Comparison of ENCODE assay signal across 7 mouse cellular contexts in the genomic region with DNA sequence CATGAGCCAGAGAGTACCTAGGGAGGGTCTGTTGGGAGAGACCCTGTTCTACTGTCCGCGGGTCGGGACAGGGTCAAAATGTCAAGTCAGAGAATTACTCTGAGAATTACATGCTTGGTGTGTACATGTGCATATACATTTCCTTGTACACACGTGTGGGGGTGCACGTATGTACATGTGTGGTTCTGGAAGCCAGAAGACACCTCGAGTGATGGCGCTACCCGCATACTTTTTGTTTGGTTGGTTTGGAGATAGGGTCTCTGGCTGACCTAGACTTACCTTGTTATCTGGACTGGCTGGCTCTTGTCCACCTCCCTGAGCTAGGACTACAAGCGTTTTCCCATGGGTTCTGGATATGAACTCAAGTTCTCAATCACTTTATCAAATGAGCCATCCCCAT. TPM values are rescaled to one million over a fixed set of nuclear protein-coding genes. Genes with fewer than 3 reads are reported as not detected.
A peak's percentile ranks its signal among the peaks of the same experiment; 100 is the strongest.
DNase-seq lines count a peak whose midpoint lies in the region; ATAC-seq and TF ChIP-seq lines count a peak whose summit lies in the region.

No protein-coding gene starts in this region.

- H3K27me3 ChIP-seq in lung, embryonic 15.5 days: no peaks in the 10 kb centered on the region
- no peaks in the 10 kb centered on the region for H3K27me3 ChIP-seq in forebrain, embryonic 11.5 days (ENCODE audit: control insufficient read depth, insufficient read depth, low read length)
- H3K27me3 ChIP-seq in limb, embryonic 12.5 days: peaks cover 72% of the 10 kb centered on the region

- intact Hi-C loops in left cerebral cortex, postnatal 4 days (cut with DNase I): no loop called here

- no peaks in the 10 kb centered on the region for H3K9me3 ChIP-seq in lung, embryonic 15.5 days
- H3K9me3 ChIP-seq in forebrain, embryonic 11.5 days (ENCODE audit: control insufficient read depth, low read length): no peaks in the 10 kb centered on the region
- H3K9me3 ChIP-seq in limb, embryonic 12.5 days: no peaks in the 10 kb centered on the region

- TF ChIP-seq CTCF in olfactory bulb, adult 2 months (IDR thresholded peaks at IDR 0.05; ENCODE audit: insufficient read depth, low read depth, low read length): no peak

- H3K4me1 ChIP-seq in lung, embryonic 15.5 days: peaks cover 11% of the 10 kb centered on the region
- peaks cover 3% of the 10 kb centered on the region; the same call in 1 of the 2 replicates for H3K4me1 ChIP-seq in forebrain, embryonic 11.5 days (replicated peaks; ENCODE audit: control insufficient read depth, insufficient read depth, low read length)
- peaks cover 12% of the 10 kb centered on the region for H3K4me1 ChIP-seq in limb, embryonic 12.5 days (replicated peaks)
- peaks cover 21% of the 10 kb centered on the region for H3K4me1 ChIP-seq in olfactory bulb, adult 2 months (ENCODE audit: control insufficient read depth, insufficient read depth, low read length)

- peak overlapping the region; percentile 99 for H3K4me2 ChIP-seq in lung, embryonic 15.5 days
- H3K4me2 ChIP-seq in forebrain, embryonic 11.5 days (ENCODE audit: low read depth, low read length, severe bottlenecking): peak overlapping the region; percentile 99
- peak overlapping the region; percentile 99 for H3K4me2 ChIP-seq in limb, embryonic 12.5 days

- ATAC-seq in lung, embryonic 15.5 days (ENCODE audit: borderline replicate concordance, extremely low read depth, low FRiP score, low TSS enrichment): peak; percentile 12; the same call in 1 of the 2 replicates
- no peak for ATAC-seq in forebrain, embryonic 11.5 days (replicated peaks; ENCODE audit: low FRiP score)
- ATAC-seq in limb, embryonic 12.5 days (ENCODE audit: insufficient number of reproducible peaks, insufficient read depth, low FRiP score, low TSS enrichment, low read depth): no peak; the same call in 1 of the 2 replicates

- no peak for TF ChIP-seq POLR2A in olfactory bulb, adult 2 months (IDR thresholded peaks at IDR 0.05; ENCODE audit: insufficient read depth, low read depth, low read length)

- 78% methylated on average over 9 of the region's 9 CpGs for WGBS in lung, embryonic 15.5 days
- WGBS in forebrain, embryonic 11.5 days: 77% methylated on average over 9 of the region's 9 CpGs
- 81% methylated on average over 9 of the region's 9 CpGs for WGBS in limb, embryonic 12.5 days
- WGBS in olfactory bulb, adult 2 months: 77% methylated on average over 9 of the region's 9 CpGs

- peak overlapping the region; percentile 89 for H3K4me3 ChIP-seq in lung, embryonic 15.5 days
- peak overlapping the region; percentile 80 for H3K4me3 ChIP-seq in forebrain, embryonic 11.5 days (ENCODE audit: low read depth, low read length)
- peak overlapping the region; percentile 91 for H3K4me3 ChIP-seq in limb, embryonic 12.5 days (replicated peaks)
- H3K4me3 ChIP-seq in olfactory bulb, adult 2 months (ENCODE audit: insufficient read depth, low read depth, low read length): peak overlapping the region; percentile 68

- H3K27ac ChIP-seq in lung, embryonic 15.5 days: no peak overlapping the region
- no peak overlapping the region for H3K27ac ChIP-seq in forebrain, embryonic 11.5 days (ENCODE audit: low read depth, low read length)
- H3K27ac ChIP-seq in limb, embryonic 12.5 days: no peak overlapping the region
- peak overlapping the region; percentile 79 for H3K27ac ChIP-seq in olfactory bulb, adult 2 months (ENCODE audit: insufficient read depth, low read depth, low read length)

- DNase-seq in lung, postnatal 36 days: no peak
- no peak for DNase-seq in forebrain, embryonic 11.5 days (ENCODE audit: low spot score)
- no peak for DNase-seq in left cerebral cortex, postnatal 4 days
- no peak for DNase-seq in layer of hippocampus, postnatal 36 days

- H3K36me3 ChIP-seq in lung, embryonic 15.5 days: no peaks in the 10 kb centered on the region
- H3K36me3 ChIP-seq in forebrain, embryonic 11.5 days (ENCODE audit: control insufficient read depth, insufficient read depth, low read length): no peaks in the 10 kb centered on the region
- H3K36me3 ChIP-seq in limb, embryonic 12.5 days: no peaks in the 10 kb centered on the region

- peak overlapping the region; percentile 85; the same call in 1 of the 2 replicates for H3K9ac ChIP-seq in lung, embryonic 15.5 days
- H3K9ac ChIP-seq in forebrain, embryonic 11.5 days (ENCODE audit: low read length): peak overlapping the region; percentile 86
- peak overlapping the region; percentile 90 for H3K9ac ChIP-seq in limb, embryonic 12.5 days (replicated peaks)

RNA-seq across cellular contexts. Expression of a gene that starts 0.6 kb away (rescaled TPM):
- polyA plus RNA-seq in lung, embryonic 15.5 days (2015; fragmentation: Nextera tagmentation; extraction: Ambion mirVana): 14.8 and 15.8 TPM in 2 replicates
- 12.0 and 13.5 TPM in 2 replicates for polyA plus RNA-seq in forebrain, embryonic 11.5 days (2014; fragmentation: Nextera tagmentation; extraction: Ambion mirVana)
- polyA plus RNA-seq in limb, embryonic 12.5 days (2016; fragmentation: Nextera tagmentation; extraction: Ambion mirVana): 9.3 and 10.5 TPM in 2 replicates
- not detected in 2 replicates for polyA plus RNA-seq in olfactory bulb, adult 2 months (2012; ENCODE audit: insufficient read depth, insufficient read length, low replicate concordance, missing spikeins)
- 10 to 100 TPM; 19.3 to 21.5 TPM for total RNA-seq in left cerebral cortex, postnatal 4 days (2021)
- 10 to 100 TPM; 26.5 to 28.6 TPM for total RNA-seq in layer of hippocampus, postnatal 36 days (2021)

RNA-seq across cellular contexts. Expression of a gene that starts 39.8 kb away (rescaled TPM):
- polyA plus RNA-seq in lung, embryonic 15.5 days (2015; fragmentation: Nextera tagmentation; extraction: Ambion mirVana): 1.0 and 1.7 TPM in 2 replicates
- 0.09 TPM in 1 of 2 replicates, not detected in the other for polyA plus RNA-seq in forebrain, embryonic 11.5 days (2014; fragmentation: Nextera tagmentation; extraction: Ambion mirVana)
- polyA plus RNA-seq in limb, embryonic 12.5 days (2016; fragmentation: Nextera tagmentation; extraction: Ambion mirVana): 0.40 and 0.58 TPM in 2 replicates
- not detected in 2 replicates for polyA plus RNA-seq in olfactory bulb, adult 2 months (2012; ENCODE audit: insufficient read depth, insufficient read length, low replicate concordance, missing spikeins)
- under 1 TPM in 1 of 2 experiments, not detected in 1; 0.30 TPM for total RNA-seq in left cerebral cortex, postnatal 4 days (2021)
- under 1 TPM in 1 of 2 experiments, not detected in 1; 0.56 TPM for total RNA-seq in layer of hippocampus, postnatal 36 days (2021)

RNA-seq across cellular contexts. Expression of a gene that starts 49.8 kb away (rescaled TPM):
- 332 and 337 TPM in 2 replicates for polyA plus RNA-seq in lung, embryonic 15.5 days (2015; fragmentation: Nextera tagmentation; extraction: Ambion mirVana)
- polyA plus RNA-seq in forebrain, embryonic 11.5 days (2014; fragmentation: Nextera tagmentation; extraction: Ambion mirVana): 301 and 310 TPM in 2 replicates
- 293 and 299 TPM in 2 replicates for polyA plus RNA-seq in limb, embryonic 12.5 days (2016; fragmentation: Nextera tagmentation; extraction: Ambion mirVana)
- polyA plus RNA-seq in olfactory bulb, adult 2 months (2012; ENCODE audit: insufficient read depth, insufficient read length, low replicate concordance, missing spikeins): not detected in 2 replicates
- 100 to 1,000 TPM; 443 to 507 TPM for total RNA-seq in left cerebral cortex, postnatal 4 days (2021)
- 100 to 1,000 TPM; 346 to 354 TPM for total RNA-seq in layer of hippocampus, postnatal 36 days (2021)

RNA-seq across cellular contexts. Expression of a gene that starts 52.4 kb away (rescaled TPM):
- 1.4 and 1.6 TPM in 2 replicates for polyA plus RNA-seq in lung, embryonic 15.5 days (2015; fragmentation: Nextera tagmentation; extraction: Ambion mirVana)
- polyA plus RNA-seq in forebrain, embryonic 11.5 days (2014; fragmentation: Nextera tagmentation; extraction: Ambion mirVana): 15.3 and 18.3 TPM in 2 replicates
- polyA plus RNA-seq in limb, embryonic 12.5 days (2016; fragmentation: Nextera tagmentation; extraction: Ambion mirVana): 4.4 and 5.1 TPM in 2 replicates
- not detected in 2 replicates for polyA plus RNA-seq in olfactory bulb, adult 2 months (2012; ENCODE audit: insufficient read depth, insufficient read length, low replicate concordance, missing spikeins)
- 10 to 100 TPM; 35.9 to 48.5 TPM for total RNA-seq in left cerebral cortex, postnatal 4 days (2021)
- total RNA-seq in layer of hippocampus, postnatal 36 days (2021): 100 to 1,000 TPM in 1 of 2 experiments, 10 to 100 TPM in 1; 94.4 to 116 TPM

Comparison
In these comparisons a context has a peak if more than half of its experiments do, and no peak if none do; other contexts are left out.
1. RNA of a gene that starts 0.6 kb away (polyA plus RNA-seq): 14.8 to 15.8 TPM in lung, embryonic 15.5 days, 12.0 to 13.5 TPM in forebrain, embryonic 11.5 days and 9.3 to 10.5 TPM in limb, embryonic 12.5 days; not detected in olfactory bulb, adult 2 months; every median in the first group is over 10 times any median in the second.
2. RNA of a gene that starts 49.8 kb away (polyA plus RNA-seq): 332 to 337 TPM in lung, embryonic 15.5 days, 301 to 310 TPM in forebrain, embryonic 11.5 days and 293 to 299 TPM in limb, embryonic 12.5 days; not detected in olfactory bulb, adult 2 months; every median in the first group is over 100 times any median in the second.
3. Peak in every context shown above with its lines, with median percentiles within 50 percentile points of each other: H3K4me2 ChIP-seq, H3K4me3 ChIP-seq and H3K9ac ChIP-seq.